Mouse (Mus musculus): ENCODE data around the gene Tbx2.

- TF ChIP-seq CTCF (IDR thresholded peaks at IDR 0.05; ENCODE audit: extremely low read depth, insufficient read depth, insufficient read length, insufficient replicate concordance) (no peak), POLR2A (IDR thresholded peaks at IDR 0.05; ENCODE audit: low read depth, low read length) (no peak)
Measured at GRCm38 (mm10) chr11:85887801-85888450, 55.6 kb downstream of the Tbx2 start.
